Comparison of ENCODE assay signal across 12 mouse cellular contexts in genomic region chrX:155643975-155644374, GRCm38 (mm10). TPM values are rescaled to one million over a fixed set of nuclear protein-coding genes. Genes with fewer than 3 reads are reported as not detected.
DNase-seq lines count a peak whose midpoint lies in the region; ATAC-seq and TF ChIP-seq lines count a peak whose summit lies in the region.
"Had no signal": no experiment of that assay in that cellular context is flagged by ENCODE, and none has a peak within 500 bp of the region (broad histone marks: within the 10 kb centered on the region; RNA-seq: fewer than 3 reads in every experiment).

No protein-coding gene starts in this region.

- no peaks in the 10 kb centered on the region for H3K4me1 ChIP-seq in forebrain, embryonic 14.5 days (ENCODE audit: control insufficient read depth, insufficient read depth, low read length)
- no peaks in the 10 kb centered on the region for H3K4me1 ChIP-seq in forebrain, embryonic 16.5 days (replicated peaks; ENCODE audit: control insufficient read depth, insufficient read depth, low read length)
- no peaks in the 10 kb centered on the region for H3K4me1 ChIP-seq in limb, embryonic 11.5 days (ENCODE audit: control insufficient read depth, insufficient read depth, low read length)
- H3K4me1 ChIP-seq in limb, embryonic 10.5 days, result no peaks in the 10 kb centered on the region
- H3K4me1 ChIP-seq in ES-E14 (ENCODE audit: control insufficient read depth in 2 of 2, insufficient read depth in 2 of 2, low read length in 2 of 2, poor library complexity in 1 of 2), result no peaks in the 10 kb centered on the region
- H3K4me1 ChIP-seq: liver, embryonic 15.5 days had no signal

- no peaks in the 10 kb centered on the region for H3K36me3 ChIP-seq in forebrain, embryonic 14.5 days (ENCODE audit: control insufficient read depth, insufficient read depth, low read length)
- H3K36me3 ChIP-seq in forebrain, embryonic 16.5 days (ENCODE audit: control insufficient read depth, insufficient read depth), result no peaks in the 10 kb centered on the region
- no peaks in the 10 kb centered on the region for H3K36me3 ChIP-seq in limb, embryonic 11.5 days (ENCODE audit: control insufficient read depth, insufficient read depth, low read length)
- no peaks in the 10 kb centered on the region for H3K36me3 ChIP-seq in limb, embryonic 10.5 days
- no peaks in the 10 kb centered on the region for H3K36me3 ChIP-seq in ES-E14 (ENCODE audit: control insufficient read depth, insufficient read depth, low read length, poor library complexity, severe bottlenecking)
- H3K36me3 ChIP-seq: liver, embryonic 15.5 days had no signal

- H3K9ac ChIP-seq in forebrain, embryonic 14.5 days (ENCODE audit: low read length), result no peak overlapping the region
- no peak overlapping the region for H3K9ac ChIP-seq in forebrain, embryonic 16.5 days (replicated peaks; ENCODE audit: low read depth, low read length)
- no peak overlapping the region for H3K9ac ChIP-seq in limb, embryonic 11.5 days (ENCODE audit: low read length)
- no peak overlapping the region for H3K9ac ChIP-seq in ES-E14 (ENCODE audit: insufficient read depth, low read depth, low read length, poor library complexity, severe bottlenecking)
- H3K9ac ChIP-seq: liver, embryonic 15.5 days had no signal

- ATAC-seq in forebrain, embryonic 14.5 days, result no peak
- no peak for ATAC-seq in forebrain, embryonic 16.5 days
- ATAC-seq in limb, embryonic 11.5 days (ENCODE audit: insufficient number of reproducible peaks, low FRiP score, low TSS enrichment, low read depth), result no peak
- peak; percentile 57 for ATAC-seq in granulocyte monocyte progenitor cell, adult 5-6 weeks (replicated peaks; ENCODE audit: poor library complexity, severe bottlenecking)
- ATAC-seq in megakaryocyte-erythroid progenitor cell, adult 5-6 weeks (replicated peaks; ENCODE audit: low FRiP score, low TSS enrichment, poor library complexity, severe bottlenecking), result no peak

- H3K4me2 ChIP-seq in forebrain, embryonic 14.5 days (ENCODE audit: low read length), result no peak overlapping the region
- H3K4me2 ChIP-seq in forebrain, embryonic 16.5 days (ENCODE audit: low read length), result no peak overlapping the region
- H3K4me2 ChIP-seq in limb, embryonic 11.5 days (ENCODE audit: low read depth, severe bottlenecking), result no peak overlapping the region
- H3K4me2 ChIP-seq: liver, embryonic 15.5 days had no signal

- 15% methylated on average over 1 of the region's 1 CpGs for WGBS in forebrain, embryonic 14.5 days
- WGBS in forebrain, embryonic 16.5 days, result 0% methylated on average over 1 of the region's 1 CpGs
- 27% methylated on average over 1 of the region's 1 CpGs for WGBS in limb, embryonic 11.5 days
- WGBS in limb, embryonic 10.5 days, result 21% methylated on average over 1 of the region's 1 CpGs

- H3K27ac ChIP-seq in forebrain, embryonic 14.5 days (ENCODE audit: low read depth, low read length), result no peak overlapping the region
- H3K27ac ChIP-seq in forebrain, embryonic 16.5 days (ENCODE audit: low read length), result no peak overlapping the region
- H3K27ac ChIP-seq in limb, embryonic 11.5 days (replicated peaks; ENCODE audit: low read depth, low read length), result no peak overlapping the region
- no peak overlapping the region for H3K27ac ChIP-seq in limb, embryonic 10.5 days
- no peak overlapping the region for H3K27ac ChIP-seq in ES-E14 (ENCODE audit: insufficient read depth, low read depth, low read length, poor library complexity, severe bottlenecking)
- H3K27ac ChIP-seq: liver, embryonic 15.5 days had no signal

- in situ Hi-C loops in ES-E14 (cut with MboI; ENCODE audit: low sequenced_read_pairs in 2 of 2, unreplicated experiment in 2 of 2), result no loop called here

- no peaks in the 10 kb centered on the region for H3K9me3 ChIP-seq in forebrain, embryonic 14.5 days (replicated peaks; ENCODE audit: control insufficient read depth, low read length)
- no peaks in the 10 kb centered on the region for H3K9me3 ChIP-seq in forebrain, embryonic 16.5 days (ENCODE audit: control insufficient read depth, low read length)
- H3K9me3 ChIP-seq in limb, embryonic 11.5 days (ENCODE audit: control insufficient read depth, low read length), result no peaks in the 10 kb centered on the region
- H3K9me3 ChIP-seq in limb, embryonic 10.5 days (replicated peaks), result no peaks in the 10 kb centered on the region
- no peaks in the 10 kb centered on the region for H3K9me3 ChIP-seq in ES-E14 (ENCODE audit: control insufficient read depth, insufficient read depth, low read depth, low read length)
- H3K9me3 ChIP-seq: liver, embryonic 15.5 days had no signal

- no peak overlapping the region for H3K4me3 ChIP-seq in forebrain, embryonic 14.5 days (ENCODE audit: low read depth, low read length)
- H3K4me3 ChIP-seq in forebrain, embryonic 16.5 days (replicated peaks; ENCODE audit: low read length), result no peak overlapping the region
- H3K4me3 ChIP-seq in limb, embryonic 11.5 days (ENCODE audit: low read depth, low read length), result no peak overlapping the region
- H3K4me3 ChIP-seq in limb, embryonic 10.5 days, result no peak overlapping the region
- H3K4me3 ChIP-seq in ES-E14 (ENCODE audit: insufficient read depth in 1 of 2, low read depth in 1 of 2, low read length in 2 of 2, poor library complexity in 1 of 2, severe bottlenecking in 1 of 2), result no peak overlapping the region
- H3K4me3 ChIP-seq: liver, embryonic 15.5 days had no signal

- DNase-seq in forebrain, embryonic 14.5 days (ENCODE audit: low spot score), result peak; percentile 24
- DNase-seq in limb, embryonic 11.5 days (ENCODE audit: low spot score), result peak; percentile 44
- no peak for DNase-seq in limb, embryonic 10.5 days (ENCODE audit: low spot score)
- DNase-seq in ES-E14 (ENCODE audit: low read depth, low spot score), result no peak
- DNase-seq in thymus, postnatal 10 days (ENCODE audit: low spot score in 2 of 2), result no peak
- DNase-seq: right cerebral cortex, adult 18-20 months had no signal

- no peaks in the 10 kb centered on the region for H3K27me3 ChIP-seq in forebrain, embryonic 14.5 days (replicated peaks; ENCODE audit: control insufficient read depth, insufficient read depth, low read length)
- no peaks in the 10 kb centered on the region for H3K27me3 ChIP-seq in forebrain, embryonic 16.5 days (replicated peaks; ENCODE audit: control insufficient read depth, insufficient read depth, low read length)
- H3K27me3 ChIP-seq in limb, embryonic 11.5 days (ENCODE audit: control insufficient read depth, insufficient read depth, low read length), result no peaks in the 10 kb centered on the region
- no peaks in the 10 kb centered on the region for H3K27me3 ChIP-seq in limb, embryonic 10.5 days (ENCODE audit: low read depth, poor library complexity, severe bottlenecking)
- H3K27me3 ChIP-seq: liver, embryonic 15.5 days had no signal

TF ChIP-seq in ES-E14, 5 proteins besides CTCF, POLR2A, EP300 and RAD21:
- no peak for TF ChIP-seq HCFC1 (IDR thresholded peaks at IDR 0.05; ENCODE audit: borderline replicate concordance, insufficient read depth, low read length)
- TF ChIP-seq ZC3H11A (IDR thresholded peaks at IDR 0.05; ENCODE audit: borderline replicate concordance, low read depth, low read length), result 0 out of 2 replicates have a peak, but pooled peaks have one; percentile 25
- no peak for TF ChIP-seq MAFK (IDR thresholded peaks at IDR 0.05; ENCODE audit: insufficient read depth, low read depth, low read length)

RNA-seq across cellular contexts. Expression of gene Gm15155, which starts 19.4 kb away (rescaled TPM):
- polyA plus RNA-seq in forebrain, embryonic 14.5 days (2014; fragmentation: Nextera tagmentation; extraction: Ambion mirVana), result not detected in 2 replicates
- polyA plus RNA-seq in forebrain, embryonic 16.5 days (2015; fragmentation: Nextera tagmentation; extraction: Ambion mirVana), result 0.52 TPM in 1 of 2 replicates, not detected in the other
- not detected in 2 replicates for polyA plus RNA-seq in limb, embryonic 11.5 days (2014; fragmentation: Nextera tagmentation; extraction: Ambion mirVana)
- polyA plus RNA-seq in limb, embryonic 10.5 days (2016; fragmentation: Nextera tagmentation; extraction: Ambion mirVana), result not detected in 2 replicates
- total RNA-seq in ES-E14 (2012; rRNA removed), result not detected in 2 replicates
- total RNA-seq in granulocyte monocyte progenitor cell, adult 5-6 weeks (2014; fragmentation: Nextera tagmentation), result not detected in 2 replicates
- not detected in 2 replicates for total RNA-seq in granulocyte monocyte progenitor cell, adult 5-6 weeks (2017)
- total RNA-seq in megakaryocyte-erythroid progenitor cell, adult 5-6 weeks (2014; fragmentation: Nextera tagmentation), result not detected in 2 replicates
- not detected in 2 replicates for total RNA-seq in megakaryocyte-erythroid progenitor cell, adult 5-6 weeks (2017)
- total RNA-seq: heart, postnatal 10 days had no signal
- polyA plus RNA-seq: embryonic facial prominence, embryonic 14.5 days; liver, embryonic 15.5 days had no signal

RNA-seq across cellular contexts. Expression of gene Ptchd1, which starts 20.4 kb away (rescaled TPM):
- polyA plus RNA-seq in forebrain, embryonic 14.5 days (2014; fragmentation: Nextera tagmentation; extraction: Ambion mirVana), result 2.1 and 2.3 TPM in 2 replicates
- polyA plus RNA-seq in forebrain, embryonic 16.5 days (2015; fragmentation: Nextera tagmentation; extraction: Ambion mirVana), result 3.5 and 3.9 TPM in 2 replicates
- 0.61 and 0.75 TPM in 2 replicates for polyA plus RNA-seq in limb, embryonic 11.5 days (2014; fragmentation: Nextera tagmentation; extraction: Ambion mirVana)
- polyA plus RNA-seq in limb, embryonic 10.5 days (2016; fragmentation: Nextera tagmentation; extraction: Ambion mirVana), result 0.20 and 0.29 TPM in 2 replicates
- total RNA-seq in ES-E14 (2012; rRNA removed), result 0.67 and 0.69 TPM in 2 replicates
- not detected in 2 replicates for total RNA-seq in granulocyte monocyte progenitor cell, adult 5-6 weeks (2014; fragmentation: Nextera tagmentation)
- not detected in 2 replicates for total RNA-seq in granulocyte monocyte progenitor cell, adult 5-6 weeks (2017)
- not detected in 2 replicates for total RNA-seq in megakaryocyte-erythroid progenitor cell, adult 5-6 weeks (2014; fragmentation: Nextera tagmentation)
- total RNA-seq in megakaryocyte-erythroid progenitor cell, adult 5-6 weeks (2017), result 0.08 TPM in 1 of 2 replicates, not detected in the other
- polyA plus RNA-seq: liver, embryonic 15.5 days had no signal

Comparison
In these comparisons a context has a peak if more than half of its experiments do, and no peak if none do; other contexts are left out.
1. DNase-seq: peak in forebrain, embryonic 14.5 days (single experiment) and limb, embryonic 11.5 days (single experiment); none in limb, embryonic 10.5 days (single experiment), ES-E14 (single experiment) and thymus, postnatal 10 days (0 of 2).